Mouse (Mus musculus): Measurements from ENCODE around the gene Zfp160.

GRCm38 (mm10) chr17:20965421-20965820 lies 43.3 kb upstream of the Zfp160 start:
- TF ChIP-seq MAZ (IDR thresholded peaks at IDR 0.05; ENCODE audit: low read depth, low read length) (no peak), POLR2A (IDR thresholded peaks at IDR 0.05; ENCODE audit: low read depth, low read length) (no peak), ZMIZ1 (IDR thresholded peaks at IDR 0.05; ENCODE audit: low read depth, low read length) (no peak)
